Mouse (Mus musculus): ENCODE measurements at regions not wholly inside any gene's neighbourhood (a gene's known extent, or its start where the extent isn't known, plus 50 kb on each side); places are given as distances from the start of the nearest gene placed in this dataset.

GRCm38 (mm10) chr2:129955260-129955691 is 56.9 kb upstream of the Tgm3 start:
- TF ChIP-seq POLR2A (IDR thresholded peaks at IDR 0.05; ENCODE audit: insufficient read depth, low read depth, low read length) (no peak), CTCF (IDR thresholded peaks at IDR 0.05; ENCODE audit: insufficient read depth, low read depth, low read length) (no peak)
